Mouse (Mus musculus) lung, adult 18-20 months (tissue): ENCODE results near the gene Lcn9.
"Not testable (repeated sequence)": the region's sequence is repeated elsewhere in the genome, so short reads cannot be mapped to it uniquely, and the experiment has no call there.

Experiments used
- DNase-seq, 2 experiments: peaks; one replicate each; pipeline ENCODE4 v3.0.0; 2022; ENCODE audit warnings: mixed read lengths in 2 of 2

Lcn9 gene

GRCm38 (mm10) chr2:25822806-25823205, at the start of gene Lcn9:
Lcn9 (plus strand) TSS chr2:25823153.
- DNase-seq: no peak

GRCm38 (mm10) chr2:25773507-25773906, 49.4 kb upstream of the Lcn9 start:
- no peak for DNase-seq

- no peak for DNase-seq
Observed at GRCm38 (mm10) chr2:25774640-25775039, 48.3 kb upstream of the Lcn9 start.

- DNase-seq: no peak
Observed at GRCm38 (mm10) chr2:25775991-25776390, 47.0 kb upstream of the Lcn9 start.

GRCm38 (mm10) chr2:25776717-25777116, 46.2 kb upstream of the Lcn9 start, which contains the start of gene Lcn11:
Lcn11 (plus strand) TSS chr2:25777017.
- no peak for DNase-seq

GRCm38 (mm10) chr2:25779076-25779475, 43.9 kb upstream of the Lcn9 start:
- DNase-seq: no peak

- no peak for DNase-seq
Observed at GRCm38 (mm10) chr2:25780921-25781320, 42.0 kb upstream of the Lcn9 start.

- no peak for DNase-seq
Observed at GRCm38 (mm10) chr2:25781957-25782356, 41.0 kb upstream of the Lcn9 start, which contains the start of gene Gm13539. Gm13539 (plus strand) TSS chr2:25782257.

GRCm38 (mm10) chr2:25785573-25786322, 37.2 kb upstream of the Lcn9 start:
- DNase-seq: no peak

GRCm38 (mm10) chr2:25789092-25789491, 33.9 kb upstream of the Lcn9 start:
- DNase-seq: no peak

GRCm38 (mm10) chr2:25797635-25798034, 25.3 kb upstream of the Lcn9 start:
- DNase-seq: no peak

GRCm38 (mm10) chr2:25798065-25798464, 24.9 kb upstream of the Lcn9 start:
- no peak for DNase-seq

GRCm38 (mm10) chr2:25811711-25812110, 11.2 kb upstream of the Lcn9 start:
- DNase-seq: no peak

- DNase-seq: no peak
Observed at GRCm38 (mm10) chr2:25813364-25813763, 9.6 kb upstream of the Lcn9 start.

GRCm38 (mm10) chr2:25815748-25816147, 7.2 kb upstream of the Lcn9 start, which contains the start of gene Glt6d1:
Glt6d1 (minus strand) TSS chr2:25815848.
- DNase-seq: not testable (repeated sequence)

GRCm38 (mm10) chr2:25824751-25825150, 1.8 kb downstream of the Lcn9 start:
- DNase-seq: no peak

GRCm38 (mm10) chr2:25828344-25828947, 5.5 kb downstream of the Lcn9 start:
- no peak for DNase-seq

GRCm38 (mm10) chr2:25830786-25831185, 7.8 kb downstream of the Lcn9 start:
- DNase-seq: no peak

GRCm38 (mm10) chr2:25836291-25836690, 13.3 kb downstream of the Lcn9 start:
- DNase-seq: peak; percentile 56 to 66

- no peak for DNase-seq
Observed at GRCm38 (mm10) chr2:25842161-25842560, 19.2 kb downstream of the Lcn9 start.

GRCm38 (mm10) chr2:25842758-25843157, 19.8 kb downstream of the Lcn9 start:
- no peak for DNase-seq

- no peak for DNase-seq
Observed at GRCm38 (mm10) chr2:25844097-25844496, 21.1 kb downstream of the Lcn9 start.

- DNase-seq: no peak
Observed at GRCm38 (mm10) chr2:25846516-25846915, 23.6 kb downstream of the Lcn9 start.

GRCm38 (mm10) chr2:25847226-25847625, 24.3 kb downstream of the Lcn9 start, which contains the start of gene Sohlh1:
Sohlh1 (minus strand) TSS chr2:25847248.
- DNase-seq: no peak
